Mouse (Mus musculus): ENCODE measurements around the gene Dnmbp.

DNA sequence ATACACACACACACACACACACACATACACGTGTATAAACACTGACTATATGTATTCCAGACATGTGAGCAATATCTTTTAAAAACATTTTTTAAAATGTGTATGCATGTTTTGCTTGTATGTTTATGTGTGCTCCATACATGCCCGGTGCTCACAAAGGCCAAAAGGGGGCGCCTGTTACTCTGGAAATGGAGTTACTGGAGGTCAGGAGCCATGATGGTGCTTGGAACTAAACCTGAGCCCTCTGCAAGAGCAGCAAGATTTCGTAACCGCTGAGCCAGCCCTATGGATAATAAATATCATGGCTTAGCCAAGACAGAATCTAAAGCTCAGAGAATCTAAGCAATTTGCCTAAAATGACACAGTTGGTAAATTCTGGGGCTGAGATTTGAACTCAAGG, 52.7 kb downstream of the Dnmbp start:
- TF ChIP-seq CTCF (IDR thresholded peaks at IDR 0.05; ENCODE audit: borderline replicate concordance, control insufficient read depth, extremely low read depth, insufficient read depth, low read length, poor library complexity) = no peak
- TF ChIP-seq POLR2A (IDR thresholded peaks at IDR 0.05; ENCODE audit: control insufficient read depth, extremely low read depth, insufficient read depth, low read length, poor library complexity) = no peak

All from thymus, adult 2 months (tissue).